Mouse (Mus musculus) kidney, adult 18-20 months (tissue): ENCODE measurements around the gene Lrch3.
"Not testable (repeated sequence)": the region's sequence is repeated elsewhere in the genome, so short reads cannot be mapped to it uniquely, and the experiment has no call there.

Experiments used
- DNase-seq: peaks from one replicate; pipeline ENCODE4 v3.0.0; 2021

Gene Lrch3

GRCm38 (mm10) chr16:33056786-33057185 is 142.9 kb downstream of the Lrch3 start:
- DNase-seq = no peak

- no peak for DNase-seq
Observed at GRCm38 (mm10) chr16:33058033-33058432, 144.1 kb downstream of the Lrch3 start.

- not testable (repeated sequence) for DNase-seq
Observed at GRCm38 (mm10) chr16:33058656-33059055, 144.8 kb downstream of the Lrch3 start.

- no peak for DNase-seq
Observed at GRCm38 (mm10) chr16:33059471-33059870, 145.6 kb downstream of the Lrch3 start.

GRCm38 (mm10) chr16:33060926-33061325 is 147.0 kb downstream of the Lrch3 start:
- DNase-seq = no peak

- DNase-seq = no peak
Observed at GRCm38 (mm10) chr16:33061400-33061799, 147.5 kb downstream of the Lrch3 start.

GRCm38 (mm10) chr16:33062024-33062681 is 148.3 kb downstream of the Lrch3 start, which contains the start of gene Lmln:
Gene Lmln, plus strand, starts transcription at chr16:33062521.
- DNase-seq = peak; percentile 91

GRCm38 (mm10) chr16:33062682-33063131 is 148.8 kb downstream of the Lrch3 start:
- no peak for DNase-seq

- no peak for DNase-seq
Observed at GRCm38 (mm10) chr16:33063267-33063666, 149.4 kb downstream of the Lrch3 start.

- no peak for DNase-seq
Observed at GRCm38 (mm10) chr16:33064636-33065035, 150.7 kb downstream of the Lrch3 start.
